Comparison of ENCODE assay signal across 24 mouse cellular contexts in the genomic region with DNA sequence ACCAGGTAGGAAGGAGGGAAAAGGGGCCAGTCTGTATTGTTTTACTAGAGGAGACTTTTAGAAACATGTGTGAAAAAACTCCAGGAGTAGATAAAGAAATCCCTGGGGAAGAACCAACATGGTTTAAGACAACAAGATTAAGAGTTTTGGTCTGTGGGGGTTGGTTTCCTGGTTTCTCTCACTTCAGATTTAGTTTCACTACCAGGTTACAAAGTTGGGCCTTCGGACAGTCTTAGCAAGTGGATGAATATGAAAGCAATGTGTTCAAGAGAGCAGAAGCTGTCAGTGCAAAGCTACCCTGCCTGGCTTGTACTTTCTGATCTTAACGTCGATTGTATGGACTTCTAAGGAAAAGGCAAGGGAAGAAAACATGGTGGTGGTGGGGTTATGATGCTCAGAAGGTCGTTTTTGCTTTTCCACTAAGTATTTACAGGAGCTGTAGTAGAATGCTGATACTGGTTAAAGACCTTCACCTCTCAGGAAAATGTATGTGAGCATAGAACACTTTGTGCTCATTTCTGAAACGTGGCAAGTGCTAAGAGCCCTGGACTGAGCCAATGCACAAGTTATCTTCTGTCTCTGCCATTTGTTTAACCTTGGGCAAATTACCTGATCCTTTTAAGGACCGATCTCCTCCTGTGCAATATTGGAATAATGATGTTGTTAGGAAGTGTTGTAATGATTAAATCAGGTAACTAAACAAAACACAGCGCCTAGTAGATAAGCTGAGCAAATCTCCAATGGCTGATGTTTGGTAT.
"Had no signal": no experiment of that assay in that cellular context is flagged by ENCODE, and none has a peak within 500 bp of the region (broad histone marks: within the 10 kb centered on the region; RNA-seq: fewer than 3 reads in every experiment).

No protein-coding gene starts in this region.

- H3K4me3 ChIP-seq: heart, adult 2 months; heart, embryonic 13.5 days; heart, embryonic 15.5 days; hindbrain, embryonic 13.5 days; hindbrain, embryonic 15.5 days; kidney, embryonic 15.5 days; limb, embryonic 13.5 days; limb, embryonic 15.5 days had no signal

- H3K4me2 ChIP-seq: heart, embryonic 11.5 days; heart, embryonic 13.5 days; heart, embryonic 15.5 days; hindbrain, embryonic 13.5 days; hindbrain, embryonic 15.5 days; kidney, embryonic 15.5 days; limb, embryonic 13.5 days; limb, embryonic 15.5 days had no signal

- ATAC-seq: hindbrain, postnatal 0 days had no signal

- H3K9me3 ChIP-seq: heart, embryonic 13.5 days; heart, embryonic 15.5 days; hindbrain, embryonic 13.5 days; hindbrain, embryonic 15.5 days; kidney, embryonic 15.5 days; limb, embryonic 13.5 days; limb, embryonic 15.5 days had no signal

- H3K27ac ChIP-seq: heart, adult 2 months; heart, embryonic 13.5 days; heart, embryonic 15.5 days; hindbrain, embryonic 13.5 days; hindbrain, embryonic 15.5 days; hindbrain, postnatal 0 days; kidney, embryonic 15.5 days; kidney, postnatal 0 days; limb, embryonic 13.5 days; limb, embryonic 15.5 days had no signal

- DNase-seq: gastrocnemius, postnatal 14 days; gastrocnemius, postnatal 36 days; heart, adult 11 months; heart, adult 2 months; heart, postnatal 14 days; heart, postnatal 36 days; kidney, adult 11 months; kidney, adult 2 months; kidney, adult 9 months; kidney, postnatal 14 days; kidney, postnatal 36 days; layer of hippocampus, adult 9-11 months; layer of hippocampus, postnatal 36 days; left cerebral cortex, postnatal 4 days had no signal

- H3K9ac ChIP-seq: heart, embryonic 13.5 days; heart, embryonic 15.5 days; hindbrain, embryonic 13.5 days; hindbrain, embryonic 15.5 days; kidney, embryonic 15.5 days; limb, embryonic 13.5 days; limb, embryonic 15.5 days had no signal

- H3K27me3 ChIP-seq: heart, embryonic 13.5 days; heart, embryonic 15.5 days; hindbrain, embryonic 13.5 days; hindbrain, embryonic 15.5 days; kidney, embryonic 15.5 days; limb, embryonic 13.5 days; limb, embryonic 15.5 days had no signal

- H3K36me3 ChIP-seq: heart, embryonic 13.5 days; heart, embryonic 15.5 days; hindbrain, embryonic 13.5 days; hindbrain, embryonic 15.5 days; kidney, embryonic 15.5 days; limb, embryonic 13.5 days; limb, embryonic 15.5 days had no signal

- H3K4me1 ChIP-seq: heart, embryonic 13.5 days; heart, embryonic 15.5 days; hindbrain, embryonic 13.5 days; hindbrain, embryonic 15.5 days; kidney, embryonic 15.5 days had no signal
